Mouse (Mus musculus) heart, postnatal 0 days (tissue): Measurements from ENCODE around the gene Kdm2b.

Experiments used
- CTCF ChIP-seq: IDR thresholded peaks from 2 replicates; pipeline ENCODE4 v1.5.1; 2016; ENCODE audit warnings: antibody characterized with exemption, control low read depth, low read depth
- EP300 ChIP-seq: IDR thresholded peaks from 2 replicates; pipeline ENCODE4 v1.6.1; 2016; ENCODE audit warnings: antibody characterized with exemption, low read depth

- no peak for TF ChIP-seq CTCF
- TF ChIP-seq EP300: no peak
Measured at GRCm38 (mm10) chr5:122950329-122950953, 39.2 kb downstream of the Kdm2b start.
